Mouse (Mus musculus) CH12.LX (cell line): ENCODE data around the gene Cdh15. TPM values are rescaled to one million over a fixed set of nuclear protein-coding genes. Genes with fewer than 3 reads are reported as not detected.

Experiments used
- DNase-seq: peaks from one replicate; pipeline ENCODE4 v3.0.0-alpha.2; 2013; ENCODE audit errors: extremely low read depth
- H3K27ac ChIP-seq: 2 replicates; pipeline ENCODE4 v1.5.1; 2012; ENCODE audit warnings: low read depth, mild to moderate bottlenecking, control low read depth, moderate library complexity; ENCODE audit not compliant: insufficient read depth
- H3K27me3 ChIP-seq: replicated peaks from 2 replicates; pipeline ENCODE3; 2012; ENCODE audit warnings: inconsistent platforms
- H3K36me3 ChIP-seq, 2 experiments: replicated peaks in 1 of 2; 2 replicates each; pipeline versions ENCODE3 to v1.6.1; 2012; ENCODE audit warnings: inconsistent platforms in 1 of 2, low read length in 1 of 2, mild to moderate bottlenecking in 1 of 2, mixed read lengths in 1 of 2, moderate library complexity in 1 of 2; ENCODE audit not compliant: control insufficient read depth in 1 of 2, insufficient read depth in 1 of 2
- H3K4me1 ChIP-seq, 2 experiments: 2 replicates each; pipeline ENCODE4 v1.6.1; 2012; ENCODE audit warnings: inconsistent platforms in 1 of 2, moderate library complexity in 1 of 2; ENCODE audit not compliant: insufficient read depth in 2 of 2, control insufficient read depth in 1 of 2
- H3K4me2 ChIP-seq: 2 replicates; pipeline ENCODE4 v1.6.1; 2012; ENCODE audit warnings: low read depth, mild to moderate bottlenecking, control low read depth; ENCODE audit not compliant: poor library complexity, insufficient read depth, severe bottlenecking
- H3K4me3 ChIP-seq, 3 experiments: fragments of 150-350 bp in 1 of 3; sonication (generic) in 1 of 3; replicated peaks in 1 of 3; 2 replicates each; pipeline versions ENCODE3 to v1.5.1; 2011 to 2012; ENCODE audit warnings: low read depth in 2 of 3, low read length in 2 of 3, mild to moderate bottlenecking in 2 of 3, moderate library complexity in 2 of 3, control low read depth in 1 of 3, improper control_type of control experiment in 1 of 3, inconsistent platforms in 1 of 3, mixed read lengths in 1 of 3; ENCODE audit not compliant: poor library complexity in 1 of 3
- H3K79me2 ChIP-seq: replicated peaks from 2 replicates; pipeline ENCODE4 v1.6.1; 2012; ENCODE audit warnings: mild to moderate bottlenecking, moderate library complexity; ENCODE audit not compliant: control insufficient read depth, poor library complexity, insufficient read depth, severe bottlenecking; ENCODE audit errors: extremely low read depth
- H3K9ac ChIP-seq: 2 replicates; pipeline ENCODE4 v1.6.1; 2012; ENCODE audit warnings: low read depth, mild to moderate bottlenecking, control low read depth, moderate library complexity; ENCODE audit not compliant: insufficient read depth
- H3K9me3 ChIP-seq: replicated peaks from 2 replicates; pipeline ENCODE3; 2012; ENCODE audit warnings: low read length, inconsistent platforms, mixed read lengths
- BHLHE40 ChIP-seq: IDR thresholded peaks from 2 replicates; pipeline ENCODE4 v1.6.1; 2011; ENCODE audit warnings: mild to moderate bottlenecking, low read depth, low read length, improper control_type of control experiment
- CHD2 ChIP-seq: IDR thresholded peaks from 2 replicates; pipeline ENCODE4 v1.6.1; 2011; ENCODE audit warnings: low read length, improper control_type of control experiment
- CTCF ChIP-seq, 2 experiments: IDR thresholded peaks in 1 of 2; conservative IDR thresholded peaks in 1 of 2; 2 replicates each; pipeline ENCODE4 v1.5.1; 2011 to 2012; ENCODE audit warnings: low read depth in 2 of 2, low read length in 2 of 2, improper control_type of control experiment in 1 of 2, inconsistent platforms in 1 of 2, mild to moderate bottlenecking in 1 of 2, moderate library complexity in 1 of 2
- E2F4 ChIP-seq: IDR thresholded peaks from 2 replicates; pipeline ENCODE4 v1.6.1; 2011; ENCODE audit warnings: low read depth, low read length, improper control_type of control experiment; ENCODE audit not compliant: insufficient replicate concordance
- ELF1 ChIP-seq: IDR thresholded peaks from 2 replicates; pipeline ENCODE4 v1.6.1; 2014; ENCODE audit warnings: low read depth, mild to moderate bottlenecking, inconsistent platforms, low read length, improper control_type of control experiment
- EP300 ChIP-seq: IDR thresholded peaks from 2 replicates; pipeline ENCODE4 v1.6.1; 2011; ENCODE audit warnings: low read length, improper control_type of control experiment
- ETS1 ChIP-seq: conservative IDR thresholded peaks from 2 replicates; pipeline ENCODE4 v1.6.1; 2012; ENCODE audit warnings: low read depth, mild to moderate bottlenecking, inconsistent platforms, low read length, improper control_type of control experiment, moderate library complexity
- HCFC1 ChIP-seq: IDR thresholded peaks from 2 replicates; pipeline ENCODE4 v1.6.1; 2012; ENCODE audit warnings: low read depth, mild to moderate bottlenecking, inconsistent platforms, low read length, improper control_type of control experiment
- IRF4 ChIP-seq: IDR thresholded peaks from 2 replicates; pipeline ENCODE4 v1.6.1; 2014; ENCODE audit warnings: low read depth, mild to moderate bottlenecking, inconsistent platforms, low read length, improper control_type of control experiment
- JUN ChIP-seq: IDR thresholded peaks from 2 replicates; pipeline ENCODE4 v1.6.1; 2011; ENCODE audit warnings: low read depth, mild to moderate bottlenecking, low read length, improper control_type of control experiment, moderate library complexity; ENCODE audit not compliant: insufficient read depth
- MAFK ChIP-seq: IDR thresholded peaks from 2 replicates; pipeline ENCODE4 v1.6.1; 2011; ENCODE audit warnings: low read length, improper control_type of control experiment; ENCODE audit not compliant: insufficient replicate concordance
- MAZ ChIP-seq: IDR thresholded peaks from 2 replicates; pipeline ENCODE4 v1.6.1; 2012; ENCODE audit warnings: low read depth, mild to moderate bottlenecking, inconsistent platforms, low read length, improper control_type of control experiment, moderate library complexity
- MXI1 ChIP-seq: IDR thresholded peaks from 2 replicates; pipeline ENCODE4 v1.6.1; 2011; ENCODE audit warnings: mild to moderate bottlenecking, low read depth, low read length, improper control_type of control experiment
- PAX5 ChIP-seq: IDR thresholded peaks from 2 replicates; pipeline ENCODE4 v1.6.1; 2012; ENCODE audit warnings: low read length, inconsistent platforms, mixed read lengths
- POLR2A ChIP-seq: IDR thresholded peaks from 2 replicates; pipeline ENCODE4 v1.6.1; 2011; ENCODE audit warnings: low read depth, mild to moderate bottlenecking, improper control_type of control experiment, low read length
- RAD21 ChIP-seq: IDR thresholded peaks from 2 replicates; pipeline ENCODE4 v1.6.1; 2011; ENCODE audit warnings: low read depth, mild to moderate bottlenecking, low read length, improper control_type of control experiment, moderate library complexity
- RCOR1 ChIP-seq: conservative IDR thresholded peaks from 2 replicates; pipeline ENCODE4 v1.6.1; 2012; ENCODE audit warnings: low read depth, mild to moderate bottlenecking, inconsistent platforms, low read length, improper control_type of control experiment
- TBP ChIP-seq: conservative IDR thresholded peaks from 2 replicates; pipeline ENCODE4 v1.6.1; 2011; ENCODE audit warnings: low read depth, low read length, improper control_type of control experiment
- UBTF ChIP-seq: IDR thresholded peaks from 2 replicates; pipeline ENCODE4 v1.6.1; 2012; ENCODE audit warnings: low read depth, mild to moderate bottlenecking, inconsistent platforms, low read length, improper control_type of control experiment, moderate library complexity
- USF1 ChIP-seq: IDR thresholded peaks from 2 replicates; pipeline ENCODE4 v1.6.1; 2014; ENCODE audit warnings: low read depth, mild to moderate bottlenecking, inconsistent platforms, low read length, improper control_type of control experiment
- USF2 ChIP-seq: conservative IDR thresholded peaks from 2 replicates; pipeline ENCODE4 v1.6.1; 2011; ENCODE audit warnings: low read depth, low read length, improper control_type of control experiment
- ZC3H11A ChIP-seq: IDR thresholded peaks from 2 replicates; pipeline ENCODE4 v1.6.1; 2012; ENCODE audit warnings: low read depth, mild to moderate bottlenecking, inconsistent platforms, low read length, improper control_type of control experiment
- ZKSCAN1 ChIP-seq: IDR thresholded peaks from 2 replicates; pipeline ENCODE4 v1.6.1; 2012; ENCODE audit warnings: low read depth, inconsistent platforms, low read length, improper control_type of control experiment, borderline replicate concordance
- dilution Hi-C: fragments of 300-500 bp; cut with MboI; formaldehyde crosslinking; loops from 2 replicates; pipeline ENCODE4 v1.14.3; 2020; ENCODE audit warnings: low sequenced_read_pairs; ENCODE audit not compliant: extremely low pct_unique_long_range_greater_than_20kb, extremely low pct_ligation_motif_present
- in situ Hi-C: fragments of 300-500 bp; cut with MboI; formaldehyde crosslinking; loops from 3 replicates; pipeline ENCODE4 v1.14.3; 2019; ENCODE audit warnings: low sequenced_read_pairs, low pct_ligation_motif_present, low pct_unique_long_range_greater_than_20kb, mixed read lengths
- polyA plus RNA-seq: library from polyadenylated mRNA; unstranded; fragments of >175 nt; gene quantifications from 2 replicates; pipeline ENCODE4 v1.2.1, GENCODE M21; 2012; ENCODE audit warnings: low read depth; ENCODE audit not compliant: insufficient read length
- total RNA-seq, 2 experiments: library from RNA; depleted of rRNA; stranded (reverse); fragments of 300-350 nt in 1 of 2; fragments of >200 nt in 1 of 2; gene quantifications; 2 replicates each; pipeline ENCODE4 v1.2.3; 2012 to 2014

Gene Cdh15
- total and polyA plus RNA-seq, 3 experiments, result not detected

- no peaks in the 10 kb centered on the region for H3K9me3 ChIP-seq
- no peak for DNase-seq
- H3K27ac ChIP-seq, result no peak overlapping the region
- no peaks in the 10 kb centered on the region for H3K79me2 ChIP-seq
- no peaks in the 10 kb centered on the region for H3K36me3 ChIP-seq
- no peak overlapping the region for H3K9ac ChIP-seq
- TF ChIP-seq EP300 (no peak), MAFK (no peak), MAZ (no peak), ELF1 (no peak), PAX5 (no peak), RAD21 (no peak), BHLHE40 (no peak), USF2 (no peak), JUN (no peak), IRF4 (no peak), ZC3H11A (no peak)
- H3K4me1 ChIP-seq, result peaks cover 4 to 20% of the 10 kb centered on the region in 2 experiments; a peak in 3 of 4 replicates
- H3K27me3 ChIP-seq, result peaks cover 15% of the 10 kb centered on the region
- H3K4me3 ChIP-seq, result no peak overlapping the region
- dilution Hi-C loops (no loop called here), in situ Hi-C loops (no loop called here)
- H3K4me2 ChIP-seq, result no peak overlapping the region
Measured at GRCm38 (mm10) chr8:122866231-122866630, 18.5 kb downstream of the Cdh15 start.

- Histone ChIP-seq H3K4me3 (no peak overlapping the region), H3K4me1 (peaks cover 8 to 25% of the 10 kb centered on the region in 2 experiments; a peak in 3 of 4 replicates), H3K27me3 (peaks cover 12% of the 10 kb centered on the region), H3K4me2 (no peak overlapping the region), H3K9ac (no peak overlapping the region), H3K9me3 (no peaks in the 10 kb centered on the region), H3K79me2 (no peaks in the 10 kb centered on the region), H3K36me3 (no peaks in the 10 kb centered on the region), H3K27ac (no peak overlapping the region)
- dilution Hi-C loops (no loop called here), in situ Hi-C loops (no loop called here)
- no peak for DNase-seq
- no peak for TF ChIP-seq CHD2
- no peak for TF ChIP-seq RCOR1
- no peak for TF ChIP-seq HCFC1
- TF ChIP-seq IRF4, result no peak
- TF ChIP-seq TBP, result no peak
- no peak for TF ChIP-seq MAZ
- TF ChIP-seq ZKSCAN1, result no peak
- no peak for TF ChIP-seq UBTF
- no peak for TF ChIP-seq CTCF (conservative IDR thresholded peaks at IDR 0.05 in 1 of 2, IDR thresholded peaks at IDR 0.05 in 1 of 2; ENCODE audit: low read depth in 2 of 2, low read length in 2 of 2)
- no peak for TF ChIP-seq MXI1
- TF ChIP-seq ETS1, result no peak
- TF ChIP-seq E2F4, result no peak
- no peak for TF ChIP-seq POLR2A
- no peak for TF ChIP-seq JUN
- no peak for TF ChIP-seq USF1
- no peak for TF ChIP-seq ZC3H11A
Measured at GRCm38 (mm10) chr8:122867982-122868381, 20.2 kb downstream of the Cdh15 start.
